Comparison of ENCODE assay signal across 26 mouse cellular contexts in the genomic region with DNA sequence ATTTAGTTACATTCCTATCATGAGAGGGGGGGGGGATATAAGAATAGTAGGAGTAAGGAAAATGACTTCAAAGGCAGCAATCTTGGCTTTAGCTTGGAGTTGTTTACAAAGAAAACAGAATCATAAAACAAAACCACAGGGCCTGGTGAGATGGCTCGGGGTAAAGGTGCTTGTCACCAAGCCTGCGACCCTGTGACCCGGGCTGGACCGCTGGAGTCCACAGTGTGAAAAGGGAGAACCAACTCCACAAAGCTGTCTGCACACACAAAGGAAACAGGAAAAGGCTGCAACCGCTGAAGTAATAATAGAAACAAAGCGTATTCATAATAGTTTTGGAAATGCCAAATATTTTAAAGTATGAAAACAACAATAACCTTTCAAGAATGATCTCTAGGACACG.
A peak's percentile ranks its signal among the peaks of the same experiment; 100 is the strongest.
DNase-seq lines count a peak whose midpoint lies in the region; ATAC-seq lines count a peak whose summit lies in the region.
"Had no signal": no experiment of that assay in that cellular context is flagged by ENCODE, and none has a peak within 500 bp of the region (broad histone marks: within the 10 kb centered on the region; RNA-seq: fewer than 3 reads in every experiment).

No protein-coding gene starts in this region.

- ATAC-seq in kidney, embryonic 14.5 days (ENCODE audit: low FRiP score, low TSS enrichment) = no peak
- ATAC-seq: forebrain, embryonic 13.5 days; hindbrain, embryonic 16.5 days had no signal

- peak; percentile 11 to 45 for DNase-seq in adrenal gland, postnatal 36 days
- DNase-seq in adrenal gland, postnatal 10 days = no peak
- peak; percentile 23 for DNase-seq in kidney, adult 18-20 months
- peak; percentile 52 for DNase-seq in kidney, postnatal 14 days
- DNase-seq in right cerebral cortex, postnatal 25 days = no peak
- DNase-seq in thymus, postnatal 10 days (ENCODE audit: low spot score in 2 of 2) = no peak
- DNase-seq: adrenal gland, postnatal 14 days; cerebellum, adult 2 months; cerebellum, postnatal 25 days; gastrocnemius, postnatal 36 days; heart, postnatal 14 days; layer of hippocampus, adult 9-11 months; liver; lung, adult 2 months; lung, postnatal 10 days; midbrain, embryonic 14.5 days; retina, postnatal 1 day; right cerebral cortex, postnatal 14 days; spleen, adult 18-20 months; thymus, postnatal 25 days had no signal

- H3K4me1 ChIP-seq in kidney, embryonic 14.5 days (ENCODE audit: control insufficient read depth, insufficient read depth, low read length) = no peaks in the 10 kb centered on the region
- H3K4me1 ChIP-seq: forebrain, embryonic 13.5 days; neural tube, embryonic 15.5 days had no signal

- no peaks in the 10 kb centered on the region for H3K9me3 ChIP-seq in kidney, embryonic 14.5 days (ENCODE audit: control insufficient read depth, low read length)
- H3K9me3 ChIP-seq: forebrain, embryonic 13.5 days; G1E; neural tube, embryonic 15.5 days had no signal

- H3K9ac ChIP-seq in kidney, embryonic 14.5 days (ENCODE audit: low read depth, low read length) = no peak overlapping the region
- H3K9ac ChIP-seq: forebrain, embryonic 13.5 days; liver, embryonic 14.5 days; neural tube, embryonic 15.5 days had no signal

- H3K4me2 ChIP-seq in kidney, embryonic 14.5 days (replicated peaks; ENCODE audit: low read depth, low read length) = no peak overlapping the region
- H3K4me2 ChIP-seq: forebrain, embryonic 13.5 days; neural tube, embryonic 15.5 days had no signal

- no peak overlapping the region for H3K4me3 ChIP-seq in kidney, embryonic 14.5 days (ENCODE audit: low read length)
- H3K4me3 ChIP-seq: forebrain, embryonic 13.5 days; neural tube, embryonic 15.5 days had no signal

- no peak overlapping the region for H3K27ac ChIP-seq in kidney, embryonic 14.5 days (ENCODE audit: low read depth, low read length)
- H3K27ac ChIP-seq: forebrain, embryonic 13.5 days; liver, embryonic 14.5 days; neural tube, embryonic 15.5 days had no signal

- no peaks in the 10 kb centered on the region for H3K27me3 ChIP-seq in kidney, embryonic 14.5 days (ENCODE audit: control insufficient read depth, insufficient read depth, low read length)
- H3K27me3 ChIP-seq: forebrain, embryonic 13.5 days; neural tube, embryonic 15.5 days had no signal

- WGBS in kidney, embryonic 14.5 days = 38% methylated on average over 7 of the region's 7 CpGs

- peaks cover 53% of the 10 kb centered on the region for H3K36me3 ChIP-seq in kidney, embryonic 14.5 days (ENCODE audit: control insufficient read depth, insufficient read depth, low read length)

Comparison
In these comparisons a context has a peak if more than half of its experiments do, and no peak if none do; other contexts are left out.
1. DNase-seq: peak in adrenal gland, postnatal 36 days (2 of 2), kidney, adult 18-20 months (single experiment) and kidney, postnatal 14 days (single experiment); none in adrenal gland, postnatal 10 days (single experiment), right cerebral cortex, postnatal 25 days (single experiment) and thymus, postnatal 10 days (0 of 2).